Mouse (Mus musculus) hindbrain, embryonic 14.5 days (tissue): ENCODE measurements around the gene Rps27rt. TPM values are rescaled to one million over a fixed set of nuclear protein-coding genes. Genes with fewer than 3 reads are reported as not detected.

Experiments
- ATAC-seq: fragments of 200-750 bp; cut with Nextera tagmentation; 2 replicates; pipeline ENCODE4 v1.8.0; 2017; ENCODE audit warnings: moderate number of reproducible peaks, mild to moderate bottlenecking, moderate TSS enrichment, moderate library complexity; ENCODE audit not compliant: low FRiP score
- DNase-seq: peaks from one replicate; pipeline ENCODE4 v3.0.0-alpha.2; 2015; ENCODE audit warnings: low spot score
- H3K27ac ChIP-seq: fragments of 300-500 bp; sonication (generic); 2 replicates; pipeline ENCODE4 v1.5.1; 2014; ENCODE audit warnings: mild to moderate bottlenecking, moderate library complexity
- H3K27me3 ChIP-seq: fragments of 300-500 bp; sonication (generic); 2 replicates; pipeline ENCODE4 v1.6.1; 2014; ENCODE audit warnings: mild to moderate bottlenecking, low read length, mixed read lengths; ENCODE audit not compliant: control insufficient read depth, insufficient read depth
- H3K36me3 ChIP-seq: fragments of 300-500 bp; sonication (generic); replicated peaks from 2 replicates; pipeline ENCODE4 v1.6.1; 2014; ENCODE audit not compliant: control insufficient read depth, insufficient read depth
- H3K4me1 ChIP-seq: fragments of 300-500 bp; sonication (generic); replicated peaks from 2 replicates; pipeline ENCODE4 v1.6.1; 2014; ENCODE audit warnings: antibody characterized with exemption, low read length, mixed read lengths; ENCODE audit not compliant: control insufficient read depth, insufficient read depth
- H3K4me2 ChIP-seq: fragments of 300-500 bp; sonication (generic); replicated peaks from 2 replicates; pipeline ENCODE4 v1.6.1; 2014; ENCODE audit warnings: mild to moderate bottlenecking, moderate library complexity
- H3K4me3 ChIP-seq: fragments of 300-500 bp; sonication (generic); replicated peaks from 2 replicates; pipeline ENCODE4 v1.5.1; 2014; ENCODE audit warnings: mild to moderate bottlenecking, low read length
- H3K9ac ChIP-seq: fragments of 300-500 bp; sonication (generic); 2 replicates; pipeline ENCODE4 v1.6.1; 2014
- H3K9me3 ChIP-seq: fragments of 300-500 bp; sonication (generic); 2 replicates; pipeline ENCODE4 v1.6.1; 2016; ENCODE audit warnings: low read length; ENCODE audit not compliant: control insufficient read depth
- WGBS: fragments of 180-500 bp; shearing (Covaris S2); extraction: QIAGEN DNeasy Blood & Tissue Kit; methylation state at CpG from one replicate; pipeline ENCODE4 v1.1.7; 2014; 5-methylcytosine and 5-hydroxymethylcytosine counted together
- polyA plus RNA-seq: library from polyadenylated mRNA; unstranded; fragments of >200 nt; fragmentation: Nextera tagmentation; extraction: Ambion mirVana; gene quantifications from 2 replicates; pipeline ENCODE4 v1.2.1, GENCODE M21; 2014

Gene Rps27rt
- polyA plus RNA-seq, 1 experiment from 2014 or later = 298 TPM

DNA sequence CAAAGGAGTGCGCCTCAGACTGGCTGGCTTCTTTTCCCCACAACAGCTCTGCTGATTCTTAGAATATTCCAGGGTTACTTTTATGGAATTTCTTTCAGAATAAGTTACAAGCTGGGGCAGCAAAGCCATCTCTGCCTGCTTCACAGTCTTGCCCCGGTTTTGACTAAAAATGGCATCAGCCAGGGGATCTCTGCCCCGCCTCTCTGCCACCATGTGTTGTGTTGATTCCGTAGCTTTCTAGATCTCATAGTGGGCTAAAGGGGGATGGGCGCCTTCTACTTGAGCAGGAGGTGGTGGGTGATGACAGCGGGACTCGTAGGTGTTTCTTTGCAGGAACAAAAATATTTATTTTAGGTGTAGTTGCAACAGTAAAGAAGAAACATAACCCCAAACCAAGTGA is 25.7 kb upstream of the Rps27rt start:
- no peak for ATAC-seq
- DNase-seq = no peak
- no peaks in the 10 kb centered on the region for H3K4me1 ChIP-seq
- no peak overlapping the region for H3K27ac ChIP-seq
- no peaks in the 10 kb centered on the region for H3K27me3 ChIP-seq
- no peak overlapping the region for H3K4me2 ChIP-seq
- H3K4me3 ChIP-seq = no peak overlapping the region
- peaks cover 6% of the 10 kb centered on the region; the same call in 1 of the 2 replicates for H3K9me3 ChIP-seq
- H3K36me3 ChIP-seq = no peaks in the 10 kb centered on the region
- 89% methylated on average over 7 of the region's 7 CpGs for WGBS
- no peak overlapping the region for H3K9ac ChIP-seq

DNA sequence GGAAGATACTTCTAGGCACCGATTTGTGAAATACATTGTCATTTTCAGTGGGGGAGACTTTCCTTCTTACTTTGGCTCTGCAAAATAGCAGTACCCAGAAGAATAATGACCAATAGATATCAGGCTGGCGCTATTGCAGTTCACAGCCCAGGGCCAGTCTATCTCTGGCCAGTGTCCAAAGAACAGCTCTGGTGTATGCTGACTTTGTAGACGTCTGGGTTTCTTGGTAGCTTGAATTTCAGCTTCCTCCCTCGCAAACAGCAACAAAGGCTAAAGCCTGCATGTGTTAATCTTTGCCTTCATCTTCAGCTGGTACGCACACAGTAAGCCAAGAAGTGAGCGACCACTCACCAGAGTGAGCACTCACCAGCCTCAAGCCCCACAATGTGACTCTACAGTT is 25.2 kb upstream of the Rps27rt start:
- 83% methylated on average over 6 of the region's 6 CpGs for WGBS
- Histone ChIP-seq H3K4me3 (no peak overlapping the region), H3K9me3 (peaks cover 6% of the 10 kb centered on the region; the same call in 1 of the 2 replicates), H3K9ac (no peak overlapping the region), H3K27me3 (no peaks in the 10 kb centered on the region), H3K36me3 (no peaks in the 10 kb centered on the region), H3K4me2 (no peak overlapping the region), H3K4me1 (no peaks in the 10 kb centered on the region), H3K27ac (no peak overlapping the region)
- DNase-seq (no peak), ATAC-seq (no peak)

DNA sequence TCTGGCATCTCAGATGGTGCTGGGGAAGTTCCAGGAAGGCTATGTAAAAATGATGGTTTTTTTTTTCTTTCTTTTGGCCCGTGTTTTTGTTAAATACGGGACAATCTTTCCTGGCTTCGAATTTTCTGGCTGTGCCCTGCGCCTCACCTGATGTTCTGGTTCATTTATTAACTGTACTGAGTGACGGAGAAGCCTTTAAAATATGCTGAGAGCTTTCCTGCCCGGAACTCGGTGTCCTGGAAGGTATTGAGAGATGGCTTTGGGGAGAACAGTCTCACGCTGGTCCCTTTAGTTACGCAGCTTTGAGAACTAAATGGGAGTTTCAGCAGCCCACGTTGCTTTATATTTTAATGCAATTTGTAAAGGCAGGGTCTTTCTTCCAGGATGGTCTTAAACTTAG is 22.9 kb upstream of the Rps27rt start:
- no peaks in the 10 kb centered on the region for H3K36me3 ChIP-seq
- 63% methylated on average over 10 of the region's 10 CpGs for WGBS
- no peaks in the 10 kb centered on the region for H3K4me1 ChIP-seq
- no peak overlapping the region for H3K9ac ChIP-seq
- H3K4me2 ChIP-seq = no peak overlapping the region
- H3K27me3 ChIP-seq = no peaks in the 10 kb centered on the region
- no peak for DNase-seq
- peaks cover 6% of the 10 kb centered on the region; the same call in 1 of the 2 replicates for H3K9me3 ChIP-seq
- no peak for ATAC-seq
- H3K27ac ChIP-seq = no peak overlapping the region
- no peak overlapping the region for H3K4me3 ChIP-seq

DNA sequence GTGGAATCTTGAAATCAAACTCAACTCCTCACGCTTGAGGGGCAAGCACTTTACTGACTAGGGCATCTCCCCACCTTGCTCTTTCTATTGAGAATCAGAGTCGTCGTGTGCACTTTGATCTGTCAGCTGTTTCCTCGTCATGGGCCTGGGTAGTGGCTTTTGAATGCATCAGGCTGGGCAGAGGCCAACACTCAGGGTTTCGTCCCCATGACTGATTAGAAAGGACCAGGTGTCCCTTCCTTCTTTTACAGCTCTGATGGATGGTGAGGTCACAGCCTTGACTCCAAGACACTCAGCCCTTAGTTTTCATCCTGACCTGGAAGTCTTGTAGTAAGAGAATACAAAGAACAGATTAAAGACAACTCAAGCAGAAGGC is 17.2 kb upstream of the Rps27rt start:
- Histone ChIP-seq H3K4me2 (no peak overlapping the region), H3K27me3 (no peaks in the 10 kb centered on the region), H3K27ac (no peak overlapping the region), H3K4me1 (no peaks in the 10 kb centered on the region), H3K36me3 (no peaks in the 10 kb centered on the region), H3K9me3 (no peaks in the 10 kb centered on the region), H3K9ac (no peak overlapping the region), H3K4me3 (no peak overlapping the region)
- 56% methylated on average over 5 of the region's 5 CpGs for WGBS
- DNase-seq = no peak
- ATAC-seq = no peak

DNA sequence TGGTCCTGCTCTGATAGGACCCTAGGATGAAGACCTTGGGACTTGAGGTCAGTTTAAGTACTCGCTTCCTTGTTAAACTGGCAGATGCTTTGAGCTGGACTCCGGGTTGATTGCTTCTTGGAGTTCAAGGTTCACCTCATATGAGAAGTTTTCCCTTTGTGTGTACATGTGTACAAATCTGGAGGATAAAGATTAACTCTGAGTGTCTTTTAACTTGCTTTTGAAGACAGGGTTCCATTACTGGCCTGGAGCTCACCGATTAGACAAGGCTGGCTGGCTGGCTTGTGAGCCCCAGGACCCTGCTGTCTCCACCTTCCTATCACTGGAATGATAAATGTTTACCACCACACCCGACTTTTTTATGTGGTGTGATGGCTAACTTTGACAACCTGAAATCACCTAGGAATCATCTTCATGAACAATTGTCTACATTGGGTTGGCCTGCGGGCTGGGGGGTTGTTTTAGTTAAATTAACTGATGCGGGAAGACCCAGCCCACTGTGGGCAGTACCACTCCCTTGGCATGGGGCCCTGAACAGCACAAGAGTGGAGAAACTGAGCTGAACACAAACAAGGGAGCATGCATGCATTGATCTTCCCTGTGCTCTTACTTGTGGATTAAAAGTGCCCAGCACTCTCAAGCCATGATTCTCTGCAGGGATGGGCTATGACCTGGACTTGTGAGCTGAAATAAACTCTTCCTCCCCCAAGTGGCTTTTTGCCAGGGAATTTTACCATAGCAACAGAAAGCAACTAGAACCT is 16.7 kb upstream of the Rps27rt start:
- no peak for DNase-seq
- no peak overlapping the region for H3K4me3 ChIP-seq
- no peaks in the 10 kb centered on the region for H3K9me3 ChIP-seq
- H3K36me3 ChIP-seq = no peaks in the 10 kb centered on the region
- no peak overlapping the region for H3K9ac ChIP-seq
- no peak overlapping the region for H3K27ac ChIP-seq
- no peak for ATAC-seq
- H3K4me1 ChIP-seq = no peaks in the 10 kb centered on the region
- 92% methylated on average over 6 of the region's 6 CpGs for WGBS
- no peaks in the 10 kb centered on the region for H3K27me3 ChIP-seq
- H3K4me2 ChIP-seq = no peak overlapping the region

DNA sequence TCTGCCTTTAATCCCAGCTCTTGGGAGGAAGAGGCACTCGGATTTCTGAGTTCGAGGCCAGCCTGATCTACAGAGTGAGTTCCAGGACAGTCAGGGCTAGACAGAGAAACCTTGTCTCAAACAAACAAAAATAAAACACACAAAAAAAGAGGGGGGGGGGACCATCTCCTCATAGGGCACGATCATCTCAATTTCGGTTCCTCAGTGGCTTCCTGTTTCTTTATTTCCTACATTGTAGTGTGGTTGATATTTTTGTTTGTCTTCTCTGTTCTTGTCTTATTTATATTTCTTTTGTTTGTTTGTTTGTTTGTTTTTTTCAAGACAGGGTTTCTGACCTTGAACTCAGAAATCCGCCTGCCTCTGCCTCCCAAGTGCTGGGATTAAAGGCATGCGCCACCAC is 13.9 kb upstream of the Rps27rt start:
- H3K36me3 ChIP-seq = no peaks in the 10 kb centered on the region
- no peaks in the 10 kb centered on the region for H3K27me3 ChIP-seq
- no peak overlapping the region for H3K9ac ChIP-seq
- H3K4me1 ChIP-seq = no peaks in the 10 kb centered on the region
- H3K27ac ChIP-seq = no peak overlapping the region
- H3K4me3 ChIP-seq = no peak overlapping the region
- DNase-seq (no peak), ATAC-seq (no peak)
- H3K9me3 ChIP-seq = 0 out of 2 replicates have a peak, but pooled peaks cover 4% of the 10 kb centered on the region
- no peak overlapping the region for H3K4me2 ChIP-seq
- 96% methylated on average over 6 of the region's 6 CpGs for WGBS

DNA sequence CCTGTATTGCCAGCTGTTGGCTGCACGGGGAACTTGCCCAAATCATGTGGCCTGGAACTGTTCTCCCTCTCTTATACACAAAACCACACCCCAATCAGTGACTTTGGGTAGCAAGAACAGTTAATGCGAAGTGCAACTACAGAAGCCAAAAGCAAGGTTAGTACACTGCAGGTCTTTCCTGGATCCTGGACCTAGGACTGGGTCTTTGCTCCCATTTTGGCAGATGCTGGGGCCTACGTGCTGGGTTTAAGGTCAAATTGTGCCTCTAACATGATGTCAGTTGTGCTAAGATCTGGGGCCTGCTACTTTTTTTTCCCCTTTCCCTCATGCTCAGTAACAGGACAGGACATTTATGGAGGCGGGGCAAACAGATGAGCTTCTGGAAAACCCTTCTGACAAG is 13.2 kb upstream of the Rps27rt start:
- Histone ChIP-seq H3K4me1 (no peaks in the 10 kb centered on the region), H3K27ac (no peak overlapping the region), H3K36me3 (no peaks in the 10 kb centered on the region), H3K4me2 (no peak overlapping the region), H3K27me3 (no peaks in the 10 kb centered on the region), H3K9me3 (0 out of 2 replicates have a peak, but pooled peaks cover 4% of the 10 kb centered on the region), H3K4me3 (no peak overlapping the region), H3K9ac (no peak overlapping the region)
- DNase-seq (no peak), ATAC-seq (no peak)
- WGBS = 95% methylated on average over 4 of the region's 4 CpGs

DNA sequence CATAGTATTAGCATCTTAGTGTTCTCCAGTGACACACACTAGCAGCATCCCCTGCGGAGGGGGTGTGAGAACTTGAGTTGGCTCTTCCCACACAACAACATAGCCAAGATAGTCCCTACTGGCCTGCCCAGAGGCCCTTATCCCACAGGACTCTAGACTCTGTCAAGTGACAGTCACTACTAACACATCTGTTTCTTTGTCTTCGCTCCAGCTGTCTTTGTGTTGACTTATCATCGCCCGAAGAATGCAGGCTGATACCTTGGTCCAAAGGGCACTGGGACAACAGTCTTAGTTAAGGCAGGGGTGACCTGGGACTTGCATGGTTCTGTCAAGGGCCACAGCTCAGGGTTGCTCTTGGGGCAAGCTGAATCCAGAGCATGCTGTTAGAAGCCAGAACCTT is 12.7 kb upstream of the Rps27rt start:
- Histone ChIP-seq H3K36me3 (no peaks in the 10 kb centered on the region), H3K27ac (no peak overlapping the region), H3K9me3 (0 out of 2 replicates have a peak, but pooled peaks cover 4% of the 10 kb centered on the region), H3K27me3 (no peaks in the 10 kb centered on the region), H3K4me2 (no peak overlapping the region), H3K4me1 (no peaks in the 10 kb centered on the region), H3K9ac (no peak overlapping the region), H3K4me3 (no peak overlapping the region)
- DNase-seq = no peak
- 86% methylated on average over 4 of the region's 4 CpGs for WGBS
- no peak for ATAC-seq

DNA sequence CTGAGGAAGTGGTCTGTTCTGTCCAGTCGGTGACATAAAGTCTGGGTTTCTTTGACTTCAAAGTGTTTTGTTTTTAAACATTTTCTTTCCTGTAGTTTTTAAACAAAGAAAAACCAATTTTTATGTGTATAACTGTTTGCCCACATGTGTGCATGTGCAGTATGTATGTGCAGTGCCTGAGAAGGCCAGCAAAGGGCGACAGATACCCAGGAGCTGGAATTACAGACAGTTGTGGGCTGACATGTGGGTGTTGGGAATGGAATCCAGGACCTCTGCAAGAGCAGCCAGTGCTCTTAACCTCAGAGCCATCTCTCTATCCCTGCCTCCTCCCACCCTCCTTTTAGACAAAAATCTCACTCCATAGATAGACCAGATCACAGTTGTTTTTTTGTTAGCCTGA is 10.0 kb upstream of the Rps27rt start:
- Histone ChIP-seq H3K36me3 (no peaks in the 10 kb centered on the region), H3K27ac (no peak overlapping the region), H3K9me3 (0 out of 2 replicates have a peak, but pooled peaks cover 4% of the 10 kb centered on the region), H3K4me2 (no peak overlapping the region), H3K9ac (no peak overlapping the region), H3K4me3 (no peak overlapping the region), H3K4me1 (no peaks in the 10 kb centered on the region), H3K27me3 (no peaks in the 10 kb centered on the region)
- 90% methylated on average over 2 of the region's 2 CpGs for WGBS
- DNase-seq (no peak), ATAC-seq (no peak)

DNA sequence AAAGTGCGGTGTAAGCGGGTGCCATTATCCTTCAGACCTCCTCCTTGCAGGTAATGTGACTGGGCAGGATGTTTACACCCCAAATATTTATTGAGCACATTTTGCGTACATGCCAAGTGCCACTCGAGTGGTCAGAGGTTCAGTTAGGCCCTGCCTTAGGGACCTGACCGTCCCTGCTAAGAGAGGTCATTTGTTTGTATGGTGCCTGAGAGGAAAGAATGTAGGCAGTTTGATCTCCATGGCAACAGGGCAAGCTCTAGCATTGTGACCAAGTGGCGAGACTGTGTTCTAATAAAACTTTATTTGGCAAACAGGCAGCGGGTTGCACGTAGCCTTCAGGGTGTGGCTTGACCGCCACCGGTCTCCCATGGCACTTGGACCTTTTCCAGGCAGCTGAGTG is 7.9 kb upstream of the Rps27rt start:
- Histone ChIP-seq H3K36me3 (no peaks in the 10 kb centered on the region), H3K4me3 (no peak overlapping the region), H3K9me3 (0 out of 2 replicates have a peak, but pooled peaks cover 4% of the 10 kb centered on the region), H3K4me2 (no peak overlapping the region), H3K27ac (no peak overlapping the region), H3K27me3 (no peaks in the 10 kb centered on the region), H3K4me1 (no peaks in the 10 kb centered on the region), H3K9ac (no peak overlapping the region)
- WGBS = 68% methylated on average over 10 of the region's 10 CpGs
- DNase-seq (no peak), ATAC-seq (no peak)
